Mouse (Mus musculus): ENCODE results near the gene Slc35g3. TPM values are rescaled to one million over a fixed set of nuclear protein-coding genes. Genes with fewer than 3 reads are reported as not detected.

Gene Slc35g3
- polyA plus RNA-seq, 1 experiment = not detected

- no peak overlapping the region for H3K4me3 ChIP-seq (ENCODE audit: insufficient read depth, low read depth, low read length)
Observed at GRCm38 (mm10) chr11:69760160-69760900, 1.4 kb downstream of the Slc35g3 start.

DNA sequence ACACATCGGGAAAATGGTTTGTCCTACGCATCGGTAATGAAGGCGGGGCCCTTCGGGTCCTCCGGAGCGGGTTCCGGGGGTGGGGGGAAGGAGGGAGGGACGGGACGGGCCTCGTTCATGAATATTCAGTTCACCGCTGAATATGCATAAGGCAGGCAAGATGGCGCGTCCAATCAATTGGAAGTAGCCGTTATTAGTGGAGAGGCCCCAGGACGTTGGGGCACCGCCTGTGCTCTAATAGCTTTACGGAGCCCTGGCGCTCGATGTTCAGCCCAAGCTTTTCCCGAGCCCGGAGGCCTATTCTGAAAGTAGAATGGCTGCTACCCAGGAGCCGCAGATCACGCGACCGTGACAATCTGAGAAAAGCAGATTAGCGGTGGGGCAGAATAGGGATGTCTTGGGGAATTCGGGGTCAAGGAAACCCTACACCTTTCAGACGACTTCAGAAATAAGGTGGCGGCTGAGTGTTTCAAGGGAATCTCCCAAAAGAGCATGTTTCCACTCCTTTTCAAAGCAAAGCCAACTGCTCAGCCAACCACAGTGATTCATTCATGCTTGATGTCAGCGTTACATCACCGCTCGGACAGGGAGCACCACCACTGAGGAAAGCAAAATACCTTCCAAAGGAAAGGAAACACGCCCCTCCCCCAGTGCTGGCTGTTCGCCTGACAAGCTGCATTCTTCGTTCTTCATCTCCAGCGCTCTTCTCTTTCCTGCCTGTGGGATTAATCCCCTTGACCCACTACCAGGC is 2.6 kb downstream of the Slc35g3 start:
- H3K27ac ChIP-seq (ENCODE audit: insufficient read depth, low read depth, low read length) = peak overlapping the region; percentile 96
- TF ChIP-seq CTCF (IDR thresholded peaks at IDR 0.05; ENCODE audit: insufficient read depth, low read depth, low read length) = no peak
- TF ChIP-seq POLR2A (IDR thresholded peaks at IDR 0.05; ENCODE audit: insufficient read depth, low read depth, low read length) = peak; percentile 50; the same call in 1 of the 2 replicates
- peak overlapping the region; percentile 52 for H3K4me3 ChIP-seq (ENCODE audit: insufficient read depth, low read depth, low read length)
- WGBS = under 1% methylated on average over 37 of the region's 37 CpGs
- H3K4me1 ChIP-seq (ENCODE audit: control insufficient read depth, insufficient read depth, low read length) = peaks cover 16% of the 10 kb centered on the region

More at GRCm38 (mm10) chr11:69760160-69760900, 1.4 kb downstream of the Slc35g3 start:
- 82% methylated on average over 14 of the region's 14 CpGs for WGBS
- TF ChIP-seq POLR2A (IDR thresholded peaks at IDR 0.05; ENCODE audit: insufficient read depth, low read depth, low read length) = no peak
- no peak for TF ChIP-seq CTCF (IDR thresholded peaks at IDR 0.05; ENCODE audit: insufficient read depth, low read depth, low read length)
- Histone ChIP-seq H3K27ac (ENCODE audit: insufficient read depth, low read depth, low read length) (peak overlapping the region; percentile 96), H3K4me1 (ENCODE audit: control insufficient read depth, insufficient read depth, low read length) (peaks cover 17% of the 10 kb centered on the region)

DNA sequence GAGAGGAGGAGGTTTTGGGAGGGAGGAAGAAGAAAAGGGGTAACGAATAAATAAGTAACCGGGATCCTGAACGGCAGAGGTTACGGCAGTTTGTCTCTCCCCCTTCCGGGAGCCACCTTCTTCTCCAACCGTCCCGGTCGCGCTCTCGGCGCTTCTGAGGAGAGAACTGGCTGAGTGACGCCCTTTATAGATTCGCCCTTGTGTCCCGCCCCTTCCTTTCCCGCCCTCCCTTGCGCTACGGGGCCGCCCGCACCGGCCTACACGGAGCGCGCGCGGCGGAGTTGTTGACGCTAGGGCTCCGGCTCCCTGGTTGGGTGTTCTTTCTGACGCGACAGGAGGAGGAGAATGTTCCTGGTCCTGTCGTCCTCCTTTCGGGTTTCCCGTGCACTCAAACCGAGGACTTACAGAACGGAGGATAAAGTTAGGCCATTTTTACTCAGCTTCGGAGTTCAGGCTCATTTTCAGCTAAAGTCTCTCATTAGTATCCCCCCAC is 3.2 kb downstream of the Slc35g3 start, which contains the start of gene Polr2a:
Polr2a (minus strand) TSS at position 160 of the 493 bp plus-strand sequence.
- H3K4me3 ChIP-seq (ENCODE audit: insufficient read depth, low read depth, low read length) = peak within 1 kb of the TSS; percentile 52
- peak within 1 kb of the TSS; percentile 96 for H3K27ac ChIP-seq (ENCODE audit: insufficient read depth, low read depth, low read length)
- H3K4me1 ChIP-seq (ENCODE audit: control insufficient read depth, insufficient read depth, low read length) = peaks cover 16% of the 10 kb centered on the region
- peak; percentile 100 for TF ChIP-seq POLR2A (IDR thresholded peaks at IDR 0.05; ENCODE audit: insufficient read depth, low read depth, low read length)
- no peak for TF ChIP-seq CTCF (IDR thresholded peaks at IDR 0.05; ENCODE audit: insufficient read depth, low read depth, low read length)
- under 1% methylated on average over 36 of the region's 36 CpGs for WGBS

GRCm38 (mm10) chr11:69758090-69758456 is 3.7 kb downstream of the Slc35g3 start:
- under 1% methylated on average over 26 of the region's 26 CpGs for WGBS
- peaks cover 16% of the 10 kb centered on the region for H3K4me1 ChIP-seq (ENCODE audit: control insufficient read depth, insufficient read depth, low read length)
- TF ChIP-seq CTCF (IDR thresholded peaks at IDR 0.05; ENCODE audit: insufficient read depth, low read depth, low read length) (no peak; the same call in 1 of the 2 replicates), POLR2A (IDR thresholded peaks at IDR 0.05; ENCODE audit: insufficient read depth, low read depth, low read length) (no peak)
- H3K4me3 ChIP-seq (ENCODE audit: insufficient read depth, low read depth, low read length) = peak overlapping the region; percentile 50
- peak overlapping the region; percentile 90 for H3K27ac ChIP-seq (ENCODE audit: insufficient read depth, low read depth, low read length)

- peak overlapping the region; percentile 47; the same call in 1 of the 2 replicates for H3K27ac ChIP-seq (ENCODE audit: insufficient read depth, low read depth, low read length)
- TF ChIP-seq POLR2A (IDR thresholded peaks at IDR 0.05; ENCODE audit: insufficient read depth, low read depth, low read length) = no peak
- no peak for TF ChIP-seq CTCF (IDR thresholded peaks at IDR 0.05; ENCODE audit: insufficient read depth, low read depth, low read length)
- WGBS = 19% methylated on average over 9 of the region's 9 CpGs
- peak overlapping the region; percentile 50 for H3K4me3 ChIP-seq (ENCODE audit: insufficient read depth, low read depth, low read length)
- peaks cover 16% of the 10 kb centered on the region for H3K4me1 ChIP-seq (ENCODE audit: control insufficient read depth, insufficient read depth, low read length)
Observed at GRCm38 (mm10) chr11:69757303-69758089, 4.3 kb downstream of the Slc35g3 start.

DNA sequence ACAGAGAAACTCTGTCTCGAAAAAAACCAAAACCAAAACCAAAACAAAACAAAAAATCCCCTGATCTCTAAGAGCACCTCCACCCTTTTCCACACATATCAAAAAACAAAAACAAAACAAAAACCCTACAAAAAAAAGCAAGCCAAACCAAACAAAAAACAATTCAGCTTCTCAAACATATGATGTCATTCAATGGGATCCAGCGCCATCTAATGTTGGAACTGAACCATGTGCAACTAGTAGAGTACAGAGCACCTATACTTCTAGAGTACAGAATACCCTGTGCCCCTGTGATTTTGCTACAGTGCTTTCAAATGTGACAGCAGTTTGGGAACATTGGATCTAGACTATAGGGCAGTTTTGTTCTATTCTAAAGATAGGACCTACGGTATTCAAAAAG is 7.1 kb downstream of the Slc35g3 start:
- no peak overlapping the region for H3K27ac ChIP-seq (ENCODE audit: insufficient read depth, low read depth, low read length)

GRCm38 (mm10) chr11:69754233-69754632 is 7.5 kb downstream of the Slc35g3 start:
- H3K27ac ChIP-seq (ENCODE audit: insufficient read depth, low read depth, low read length) = no peak overlapping the region
- WGBS = 75% methylated on average over 5 of the region's 5 CpGs
- TF ChIP-seq CTCF (IDR thresholded peaks at IDR 0.05; ENCODE audit: insufficient read depth, low read depth, low read length) (no peak), POLR2A (IDR thresholded peaks at IDR 0.05; ENCODE audit: insufficient read depth, low read depth, low read length) (no peak)
- no peak overlapping the region for H3K4me3 ChIP-seq (ENCODE audit: insufficient read depth, low read depth, low read length)
- H3K4me1 ChIP-seq (ENCODE audit: control insufficient read depth, insufficient read depth, low read length) = peaks cover 2% of the 10 kb centered on the region; the same call in 1 of the 2 replicates

More for the DNA sequence above, 7.1 kb downstream of the Slc35g3 start:
- no peak for TF ChIP-seq CTCF (IDR thresholded peaks at IDR 0.05; ENCODE audit: insufficient read depth, low read depth, low read length)
- no peak for TF ChIP-seq POLR2A (IDR thresholded peaks at IDR 0.05; ENCODE audit: insufficient read depth, low read depth, low read length)
- WGBS = 16% methylated on average over 3 of the region's 3 CpGs
- Histone ChIP-seq H3K4me3 (ENCODE audit: insufficient read depth, low read depth, low read length) (no peak overlapping the region), H3K4me1 (ENCODE audit: control insufficient read depth, insufficient read depth, low read length) (peaks cover 5% of the 10 kb centered on the region; the same call in 1 of the 2 replicates)

- Histone ChIP-seq H3K27ac (ENCODE audit: insufficient read depth, low read depth, low read length) (no peak overlapping the region), H3K4me3 (ENCODE audit: insufficient read depth, low read depth, low read length) (no peak overlapping the region), H3K4me1 (ENCODE audit: control insufficient read depth, insufficient read depth, low read length) (peaks cover 2% of the 10 kb centered on the region; the same call in 1 of the 2 replicates)
- TF ChIP-seq CTCF (IDR thresholded peaks at IDR 0.05; ENCODE audit: insufficient read depth, low read depth, low read length) = no peak
- no peak for TF ChIP-seq POLR2A (IDR thresholded peaks at IDR 0.05; ENCODE audit: insufficient read depth, low read depth, low read length)
Observed at GRCm38 (mm10) chr11:69752686-69753085, 9.1 kb downstream of the Slc35g3 start.
